Mouse (Mus musculus) heart, postnatal 0 days (tissue): ENCODE measurements around the gene Homer2.

Experiments used
- CTCF ChIP-seq: IDR thresholded peaks from 2 replicates; pipeline ENCODE4 v1.5.1; 2016; ENCODE audit warnings: antibody characterized with exemption, control low read depth, low read depth
- EP300 ChIP-seq: IDR thresholded peaks from 2 replicates; pipeline ENCODE4 v1.6.1; 2016; ENCODE audit warnings: antibody characterized with exemption, low read depth

- no peak for TF ChIP-seq CTCF
- no peak for TF ChIP-seq EP300
Observed at GRCm38 (mm10) chr7:81585326-81585725, 122.0 kb downstream of the Homer2 start.
